Mouse (Mus musculus) erythroid progenitor cell, adult 5-6 weeks (primary cell): ENCODE measurements around the gene H2al1e. TPM values are rescaled to one million over a fixed set of nuclear protein-coding genes. Genes with fewer than 3 reads are reported as not detected.

ENCODE experiments used
- ATAC-seq: replicated peaks from 2 replicates; pipeline ENCODE4 v1.8.0; 2016; ENCODE audit warnings: moderate number of reproducible peaks, mild to moderate bottlenecking, moderate TSS enrichment, inconsistent platforms; ENCODE audit not compliant: poor library complexity, low FRiP score, severe bottlenecking
- total RNA-seq, 2 experiments: library from RNA; stranded (forward) in 1 of 2; stranded (reverse) in 1 of 2; fragments of 150-400 nt in 1 of 2; fragments of 186-747, 209-891 nt in 1 of 2; gene quantifications; 2 replicates each; pipeline versions ENCODE4 v1.2.3 to v1.2.4; 2015 to 2017; ENCODE audit warnings: low replicate concordance in 2 of 2

The H2al1e gene
- total RNA-seq, 2 experiments from 2014 or later = not detected

- no peak for ATAC-seq
Measured at GRCm38 (mm10) chrX:11361261-11361660, 49.5 kb downstream of the H2al1e start.

Other genes with a start within 250 kb of the H2al1e start
- gene H2al1a, start 12.7 kb upstream of the H2al1e start, total RNA-seq (2015; ENCODE audit: low replicate concordance) = not detected in 2 replicates
- gene H2al1a, start 12.7 kb upstream of the H2al1e start, total RNA-seq (2017; ENCODE audit: low replicate concordance) = not detected in 2 replicates
- gene H2al1b, start 9.5 kb upstream of the H2al1e start, total RNA-seq (2015; ENCODE audit: low replicate concordance) = not detected in 2 replicates
- gene H2al1b, start 9.5 kb upstream of the H2al1e start, total RNA-seq (2017; ENCODE audit: low replicate concordance) = not detected in 2 replicates
- not detected in 2 replicates for gene H2al1c, start 6.3 kb upstream of the H2al1e start, total RNA-seq (2015; ENCODE audit: low replicate concordance)
- not detected in 2 replicates for gene H2al1c, start 6.3 kb upstream of the H2al1e start, total RNA-seq (2017; ENCODE audit: low replicate concordance)
- gene H2al1d, start 3.1 kb upstream of the H2al1e start, total RNA-seq (2015; ENCODE audit: low replicate concordance) = not detected in 2 replicates
- not detected in 2 replicates for gene H2al1d, start 3.1 kb upstream of the H2al1e start, total RNA-seq (2017; ENCODE audit: low replicate concordance)
- gene H2al1f, start 3.2 kb downstream of the H2al1e start, total RNA-seq (2015; ENCODE audit: low replicate concordance) = not detected in 2 replicates
- gene H2al1f, start 3.2 kb downstream of the H2al1e start, total RNA-seq (2017; ENCODE audit: low replicate concordance) = not detected in 2 replicates
- gene H2al1g, start 6.3 kb downstream of the H2al1e start, total RNA-seq (2015; ENCODE audit: low replicate concordance) = not detected in 2 replicates
- gene H2al1g, start 6.3 kb downstream of the H2al1e start, total RNA-seq (2017; ENCODE audit: low replicate concordance) = not detected in 2 replicates
- not detected in 2 replicates for gene H2al1h, start 9.6 kb downstream of the H2al1e start, total RNA-seq (2015; ENCODE audit: low replicate concordance)
- gene H2al1h, start 9.6 kb downstream of the H2al1e start, total RNA-seq (2017; ENCODE audit: low replicate concordance) = not detected in 2 replicates
- gene H2al1i, start 12.7 kb downstream of the H2al1e start, total RNA-seq (2015; ENCODE audit: low replicate concordance) = not detected in 2 replicates
- not detected in 2 replicates for gene H2al1i, start 12.7 kb downstream of the H2al1e start, total RNA-seq (2017; ENCODE audit: low replicate concordance)
- gene H2al1j, start 15.9 kb downstream of the H2al1e start, total RNA-seq (2015; ENCODE audit: low replicate concordance) = not detected in 2 replicates
- gene H2al1j, start 15.9 kb downstream of the H2al1e start, total RNA-seq (2017; ENCODE audit: low replicate concordance) = not detected in 2 replicates